Mouse (Mus musculus) c-Kit-positive CD71-positive TER-119-negative erythroid progenitor cells, embryonic 14.5 days (primary cell): ENCODE measurements around the gene Stpg3.
A peak's percentile ranks its signal among the peaks of the same experiment; 100 is the strongest.

ENCODE experiments used
- DNase-seq: peaks from one replicate; pipeline ENCODE4 v3.0.0-alpha.2; 2013; ENCODE audit warnings: low read depth

The Stpg3 gene

DNA sequence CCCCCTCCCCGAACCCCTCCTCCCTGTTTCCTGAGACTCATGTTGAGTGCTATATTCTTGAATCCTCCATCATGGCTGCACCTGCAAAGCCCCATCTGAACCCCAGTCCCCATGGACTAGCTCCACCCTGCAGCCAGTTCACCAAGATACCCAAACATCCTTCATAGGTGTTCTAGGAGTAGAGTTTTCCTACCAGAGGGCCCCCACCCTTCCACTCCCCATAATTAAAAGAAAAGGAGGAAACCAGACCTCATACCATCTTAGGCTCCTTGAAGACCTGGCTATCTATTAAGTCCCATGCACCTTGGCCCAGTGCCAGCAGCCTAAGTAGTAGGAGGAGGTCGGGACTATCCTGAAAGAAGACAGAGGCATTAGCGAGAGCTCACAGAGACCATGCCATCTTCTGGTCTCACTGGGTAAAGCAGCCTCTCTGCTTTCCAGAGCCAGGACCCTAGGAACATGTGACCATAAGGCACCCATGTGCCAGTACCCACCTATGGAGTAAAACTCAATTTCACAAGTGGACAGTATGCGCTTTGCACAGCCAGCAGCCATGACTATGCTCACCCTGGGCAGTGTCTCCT is 10.7 kb downstream of the Stpg3 start:
- DNase-seq = no peak

DNA sequence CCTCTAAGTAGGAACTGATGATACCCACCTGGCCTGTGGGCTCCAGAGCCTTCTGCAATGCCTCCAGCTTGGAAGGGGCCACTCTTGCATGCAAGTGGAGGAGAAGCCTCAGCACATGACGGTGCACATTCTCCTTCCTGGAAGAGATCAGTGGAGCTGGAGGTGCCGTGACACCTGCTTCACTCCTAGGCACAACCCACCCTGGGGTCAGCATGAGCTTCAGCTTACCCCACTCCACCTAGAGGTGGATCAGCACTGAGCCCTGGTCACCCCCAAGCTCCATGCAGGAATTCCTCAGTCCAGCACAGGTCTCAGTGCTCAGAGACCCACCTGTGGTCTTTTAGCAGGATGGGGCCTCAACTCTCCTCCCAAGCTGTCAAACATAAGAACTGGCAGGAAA is 13.8 kb downstream of the Stpg3 start:
- DNase-seq = no peak

DNA sequence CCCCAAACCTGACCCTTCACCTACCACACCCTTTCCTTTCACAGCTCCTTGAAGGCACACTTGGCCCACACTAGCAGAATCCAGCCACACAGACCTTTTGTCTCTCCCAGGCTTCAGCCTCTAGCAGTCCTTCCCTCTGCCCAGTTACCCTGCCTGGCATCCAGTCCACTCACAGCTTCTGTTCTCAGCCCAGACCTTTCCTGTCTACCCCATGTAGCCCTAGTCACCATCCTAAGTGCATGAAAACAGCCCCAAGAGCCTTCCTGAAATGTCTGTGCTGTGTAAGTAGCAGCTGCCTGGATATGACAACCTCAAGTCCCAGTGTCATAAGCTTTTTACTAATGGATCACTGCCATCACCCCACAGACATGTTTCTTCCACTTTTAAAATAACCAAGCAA is 16.5 kb downstream of the Stpg3 start:
- DNase-seq = no peak

GRCm38 (mm10) chr2:25197191-25197590 is 17.2 kb downstream of the Stpg3 start:
- DNase-seq = no peak

DNA sequence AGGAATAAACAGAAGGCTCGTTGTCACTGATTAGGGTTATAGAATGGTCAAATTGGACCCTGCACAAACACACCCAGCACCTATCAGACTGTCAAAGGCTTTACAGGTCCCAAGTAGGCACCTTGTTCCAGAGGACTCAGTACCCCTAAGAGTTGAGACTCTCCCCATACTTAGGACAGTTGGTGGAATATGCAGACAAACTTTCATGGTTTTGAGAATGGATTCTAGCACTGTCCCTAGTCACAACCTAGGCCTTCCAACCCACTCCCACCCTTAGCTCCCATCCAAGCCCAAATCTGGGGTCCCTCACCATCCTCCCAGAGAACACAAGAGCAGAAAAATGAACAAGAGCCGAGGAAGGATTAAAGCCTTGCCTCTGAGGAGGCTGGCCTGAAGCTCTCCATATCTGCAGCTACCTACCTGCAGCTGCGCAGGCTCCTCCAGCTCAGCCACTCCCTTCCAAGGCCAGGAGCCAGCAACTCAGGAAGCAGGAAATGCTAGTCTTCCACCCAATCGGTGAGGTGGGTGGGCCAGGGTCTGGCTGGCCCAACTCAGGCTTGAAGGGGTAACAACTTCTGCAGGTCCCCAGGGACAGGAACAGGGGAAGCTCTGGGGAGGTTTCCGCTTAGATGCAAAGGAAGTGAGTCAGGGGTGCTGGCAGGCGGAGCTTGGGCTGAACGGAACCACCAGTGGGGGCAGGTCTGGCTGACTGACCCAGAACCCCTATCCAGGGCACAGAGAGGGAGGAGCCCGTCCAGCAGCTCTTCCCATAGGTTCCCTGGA is 18.1 kb downstream of the Stpg3 start, which contains the start of gene Tor4a:
Gene Tor4a (minus strand): TSS at position 715 of the 783 bp plus-strand sequence.
- no peak for DNase-seq

DNA sequence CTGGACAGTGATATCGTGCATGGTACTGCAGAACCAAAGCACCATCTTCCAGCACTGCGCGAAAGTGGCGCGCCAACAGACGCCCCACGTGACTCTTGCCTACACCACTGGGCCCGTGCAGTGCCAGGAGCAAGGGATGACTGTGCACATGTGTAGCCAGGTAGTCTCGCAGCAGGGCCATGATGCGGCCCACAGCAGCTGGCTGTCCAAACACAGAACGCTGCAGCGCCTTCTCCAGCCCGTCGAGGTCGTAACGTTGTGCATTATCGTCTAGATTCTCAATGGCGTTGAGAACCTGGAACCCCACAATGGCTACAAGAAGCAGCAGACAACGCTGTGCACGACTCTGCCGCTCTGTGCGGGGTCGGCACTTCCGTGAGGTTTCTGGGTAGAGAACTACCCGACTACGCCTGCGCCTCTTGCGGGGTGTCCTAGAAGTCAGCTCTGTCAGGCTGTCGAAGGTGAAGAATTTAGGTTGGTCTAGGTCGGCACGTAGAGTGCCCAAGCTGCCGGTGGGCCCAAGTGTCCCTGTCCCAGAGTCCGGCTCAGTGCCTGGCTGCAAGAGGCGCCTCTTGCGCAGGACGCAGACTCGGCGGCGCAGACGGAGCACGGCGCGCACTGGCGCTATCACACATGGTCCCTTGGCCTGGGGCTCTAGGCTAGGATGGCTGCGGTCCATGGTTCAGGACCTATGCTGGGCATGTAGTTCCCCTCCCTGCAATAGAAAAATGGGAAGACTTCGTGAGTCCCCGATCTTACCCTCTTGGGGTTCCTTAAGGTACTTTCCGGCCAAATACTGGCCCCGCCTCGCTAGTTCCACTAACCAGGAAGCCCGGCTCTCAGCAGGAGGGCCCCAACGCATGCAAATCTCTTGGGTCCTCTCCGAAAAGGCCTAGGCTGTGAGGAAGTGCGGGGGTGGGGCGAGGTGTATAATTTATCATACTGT is 19.0 kb downstream of the Stpg3 start:
- peak; percentile 67 for DNase-seq

DNA sequence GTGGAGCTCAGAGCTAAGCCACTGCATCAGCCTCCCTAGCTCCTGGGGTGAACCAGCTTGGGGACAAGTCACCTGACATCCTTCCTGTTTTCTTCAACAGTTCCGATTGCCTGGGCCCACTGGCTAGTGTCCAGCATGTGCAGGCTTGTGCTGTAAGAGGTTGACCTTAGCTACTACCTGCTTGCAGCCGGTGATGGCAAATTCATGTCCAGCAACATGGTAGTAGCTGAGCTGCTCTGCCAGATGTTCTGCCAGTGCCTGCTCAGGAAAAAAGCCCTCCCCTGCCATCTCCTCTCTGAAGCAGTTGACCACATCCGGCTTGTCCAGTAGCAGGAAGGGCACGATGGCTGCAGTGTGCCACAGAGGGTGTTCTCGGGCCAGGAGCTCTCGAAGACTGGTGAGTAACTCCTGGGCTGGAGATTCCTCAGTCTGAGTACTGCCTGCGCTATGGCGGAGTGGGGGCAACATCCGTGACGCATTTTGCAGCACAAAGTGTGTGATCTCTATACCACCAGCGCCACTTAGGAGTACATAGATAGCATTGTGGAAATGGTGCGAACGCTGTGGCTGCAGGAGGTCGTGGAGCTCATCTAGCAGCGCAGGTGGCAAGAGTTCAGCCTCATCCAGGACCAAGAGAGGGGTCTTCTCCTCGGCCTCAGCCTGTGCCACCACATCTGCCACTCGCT is 19.8 kb downstream of the Stpg3 start:
- no peak for DNase-seq

DNA sequence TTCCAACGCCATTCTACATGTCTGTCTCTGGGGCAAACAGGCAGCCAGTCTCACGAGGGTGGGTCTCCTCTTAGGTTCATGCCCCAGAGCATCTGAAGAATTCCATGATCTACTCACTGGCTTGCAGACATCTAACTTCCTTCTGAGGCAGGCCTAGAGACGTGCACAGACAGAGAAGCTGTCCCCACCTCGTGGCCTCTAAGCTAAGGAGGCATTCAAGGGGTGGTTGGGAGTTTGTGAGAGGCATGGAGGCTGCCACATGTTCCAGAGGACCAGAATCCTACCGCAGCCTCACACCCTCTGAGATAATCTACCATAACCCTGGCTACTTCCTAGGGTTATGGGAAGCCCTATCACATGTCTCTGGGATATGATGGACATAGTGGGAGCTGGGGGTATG is 20.4 kb downstream of the Stpg3 start:
- no peak for DNase-seq

GRCm38 (mm10) chr2:25193330-25193770 is 21.1 kb downstream of the Stpg3 start:
- DNase-seq = peak; percentile 83

DNA sequence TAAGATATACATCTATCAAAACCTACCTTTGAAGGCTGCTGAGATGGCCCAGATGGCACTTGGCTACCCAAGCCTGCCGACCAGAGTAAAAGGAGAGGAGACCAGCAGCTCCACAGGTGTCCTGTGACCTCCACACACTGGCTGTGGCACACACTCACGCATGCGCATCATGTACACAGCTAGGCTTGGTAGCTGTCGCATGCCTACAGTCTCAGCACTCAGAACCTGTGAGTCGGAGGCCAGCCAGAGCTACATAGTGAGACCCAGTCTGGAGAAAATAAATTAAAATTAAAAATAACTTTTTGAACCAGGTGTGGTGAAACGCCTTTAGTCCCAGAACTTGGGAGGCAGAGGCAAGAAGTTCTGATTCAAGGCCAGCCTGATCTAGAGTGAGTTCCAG is 26.6 kb downstream of the Stpg3 start:
- no peak for DNase-seq

DNA sequence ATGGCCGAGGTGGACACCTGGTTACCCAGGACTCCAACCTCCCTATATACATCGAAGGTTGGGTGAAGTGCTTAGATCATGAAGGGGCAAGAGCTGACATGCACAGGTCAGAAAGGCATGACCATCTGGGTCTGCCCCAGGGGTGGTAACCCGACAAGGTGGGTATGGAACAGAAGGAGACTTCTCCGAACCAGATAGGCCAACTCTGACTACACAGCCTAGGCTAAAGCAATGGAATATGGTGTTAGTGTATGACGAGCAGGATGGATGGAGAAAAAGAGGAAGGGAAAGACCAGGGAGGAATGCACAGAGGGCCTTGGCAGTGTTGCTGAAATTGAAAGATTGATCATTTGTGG is 27.9 kb downstream of the Stpg3 start:
- DNase-seq = no peak

- DNase-seq = no peak
Measured at GRCm38 (mm10) chr2:25185625-25186574, 28.5 kb downstream of the Stpg3 start.

GRCm38 (mm10) chr2:25184496-25184895 is 29.9 kb downstream of the Stpg3 start:
- DNase-seq = no peak

DNA sequence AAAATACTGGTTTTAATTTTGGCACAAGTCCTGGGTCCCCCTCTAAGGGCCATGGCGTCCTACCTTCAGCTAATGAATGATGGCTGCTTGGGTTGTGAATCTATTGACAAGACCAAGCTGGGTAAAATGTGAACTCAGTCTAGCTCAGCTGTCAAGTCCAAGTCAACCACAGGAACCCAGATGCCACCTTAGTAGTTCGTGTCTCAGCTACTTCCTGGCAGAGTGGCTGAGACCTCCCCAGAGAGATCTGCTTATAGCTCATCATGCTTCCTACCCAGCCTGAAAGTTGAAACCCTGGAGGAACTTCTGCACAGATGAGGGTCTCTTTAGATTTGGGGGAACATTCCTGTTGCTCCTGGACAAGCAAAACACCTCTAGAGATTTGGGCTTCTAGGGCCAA is 31.1 kb downstream of the Stpg3 start:
- DNase-seq = no peak

DNA sequence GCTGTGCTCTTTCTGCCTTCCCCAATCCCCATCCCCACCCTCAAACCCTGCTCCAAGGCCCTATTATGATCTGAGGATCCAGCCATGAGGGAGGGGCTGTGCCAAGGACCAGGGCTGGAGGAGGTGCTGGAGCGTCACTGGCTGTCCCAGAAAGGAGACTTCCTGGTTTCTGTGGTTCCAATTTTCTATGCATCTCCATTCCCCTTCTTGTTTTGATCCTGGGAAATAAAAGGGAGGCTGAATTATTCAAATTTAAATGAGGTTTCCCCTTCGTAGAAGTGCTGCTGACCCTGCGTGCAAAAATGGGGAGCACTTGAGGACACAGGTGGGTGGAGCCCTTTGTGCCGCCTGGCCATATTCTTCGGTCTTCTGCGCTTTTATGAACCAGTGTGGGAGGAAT is 31.8 kb downstream of the Stpg3 start:
- no peak for DNase-seq

- no peak for DNase-seq
Measured at GRCm38 (mm10) chr2:25181891-25182397, 32.5 kb downstream of the Stpg3 start.

DNA sequence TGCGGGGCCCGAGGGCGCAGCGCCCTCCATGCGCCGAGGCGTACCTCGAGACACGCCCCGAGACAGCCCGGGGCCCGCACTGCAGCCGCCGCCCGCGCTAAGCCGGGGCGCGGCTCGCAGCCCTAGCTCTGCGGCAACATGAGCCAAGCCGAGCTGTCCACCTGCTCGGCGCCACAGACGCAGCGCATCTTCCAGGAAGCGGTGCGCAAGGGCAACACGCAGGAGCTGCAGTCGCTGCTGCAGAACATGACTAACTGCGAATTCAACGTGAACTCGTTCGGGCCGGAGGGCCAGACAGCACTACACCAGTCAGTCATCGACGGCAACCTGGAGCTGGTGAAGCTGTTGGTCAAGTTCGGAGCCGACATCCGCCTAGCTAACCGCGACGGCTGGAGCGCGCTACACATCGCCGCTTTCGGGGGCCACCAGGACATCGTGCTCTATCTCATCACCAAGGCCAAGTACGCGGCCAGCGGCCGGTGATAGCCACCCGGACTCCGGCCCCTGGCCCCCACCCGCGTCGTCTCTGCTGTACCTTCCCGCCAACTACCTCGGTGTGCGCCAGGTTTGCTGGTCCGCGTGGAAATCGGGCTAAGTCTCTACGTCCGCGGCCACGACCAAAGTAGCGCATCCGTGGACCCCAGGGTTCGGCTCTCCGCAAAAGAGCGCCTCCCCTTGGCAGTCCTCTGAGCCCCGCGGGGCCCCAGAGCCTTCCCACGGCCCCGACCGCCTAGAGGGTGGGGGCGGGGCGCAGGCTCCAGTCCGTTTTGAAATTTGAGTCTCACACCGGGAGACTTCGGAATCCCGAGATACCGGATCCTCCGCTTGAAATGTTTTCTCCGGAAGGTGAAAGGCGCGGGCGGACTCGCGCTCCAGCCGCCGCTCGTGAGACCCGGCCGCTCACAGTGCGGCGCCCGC is 33.2 kb downstream of the Stpg3 start:
- DNase-seq = peak; percentile 41

GRCm38 (mm10) chr2:25180478-25180903 is 33.9 kb downstream of the Stpg3 start, which contains the start of gene Nrarp:
Gene Nrarp (plus strand): TSS chr2:25180758.
- DNase-seq = peak; percentile 83

GRCm38 (mm10) chr2:25179566-25180217 is 34.7 kb downstream of the Stpg3 start:
- no peak for DNase-seq
